Mouse (Mus musculus) forebrain, embryonic 15.5 days (tissue): ENCODE results near the gene Castor1. TPM values are rescaled to one million over a fixed set of nuclear protein-coding genes. Genes with fewer than 3 reads are reported as not detected.

Experiments
- ATAC-seq: fragments of 200-750 bp; cut with Nextera tagmentation; replicated peaks from 2 replicates; pipeline ENCODE4 v1.8.0; 2017; ENCODE audit warnings: mild to moderate bottlenecking, moderate TSS enrichment, moderate library complexity
- H3K27ac ChIP-seq: fragments of 300-500 bp; sonication (generic); replicated peaks from 2 replicates; pipeline ENCODE4 v1.5.1; 2015; ENCODE audit warnings: mild to moderate bottlenecking, inconsistent platforms
- H3K27me3 ChIP-seq: fragments of 300-500 bp; sonication (generic); 2 replicates; pipeline ENCODE4 v1.6.1; 2015; ENCODE audit warnings: inconsistent platforms
- H3K36me3 ChIP-seq: fragments of 300-500 bp; sonication (generic); 2 replicates; pipeline ENCODE4 v1.6.1; 2015; ENCODE audit warnings: mild to moderate bottlenecking, inconsistent platforms
- H3K4me1 ChIP-seq: fragments of 300-500 bp; sonication (generic); 2 replicates; pipeline ENCODE4 v1.6.1; 2015; ENCODE audit warnings: inconsistent platforms
- H3K4me2 ChIP-seq: fragments of 300-500 bp; sonication (generic); replicated peaks from 2 replicates; pipeline ENCODE4 v1.6.1; 2015; ENCODE audit warnings: mild to moderate bottlenecking, inconsistent platforms
- H3K4me3 ChIP-seq: fragments of 300-500 bp; sonication (generic); 2 replicates; pipeline ENCODE4 v1.5.1; 2015; ENCODE audit warnings: mild to moderate bottlenecking, inconsistent platforms
- H3K9ac ChIP-seq: fragments of 300-500 bp; sonication (generic); replicated peaks from 2 replicates; pipeline ENCODE4 v1.6.1; 2015; ENCODE audit warnings: mild to moderate bottlenecking, inconsistent platforms
- H3K9me3 ChIP-seq: fragments of 300-500 bp; sonication (generic); 2 replicates; pipeline ENCODE4 v1.6.1; 2016; ENCODE audit warnings: inconsistent platforms
- WGBS: fragments of 180-500 bp; shearing (Covaris S2); methylation state at CpG from one replicate; pipeline ENCODE4 v1.1.7; 2015; ENCODE audit warnings: mixed read lengths; 5-methylcytosine and 5-hydroxymethylcytosine counted together
- polyA plus RNA-seq: library from polyadenylated mRNA; unstranded; fragments of >200 nt; fragmentation: Nextera tagmentation; extraction: Ambion mirVana; gene quantifications from 2 replicates; pipeline ENCODE4 v1.2.1, GENCODE M21; 2015

Castor1 gene
- polyA plus RNA-seq, 1 experiment from 2014 or later: 1.5 TPM

GRCm38 (mm10) chr11:4224223-4224622 is 6.2 kb downstream of the Castor1 start:
- no peak overlapping the region for H3K4me3 ChIP-seq
- H3K27ac ChIP-seq: no peak overlapping the region
- H3K4me1 ChIP-seq: no peaks in the 10 kb centered on the region
- H3K9ac ChIP-seq: no peak overlapping the region
- no peak for ATAC-seq
- no peaks in the 10 kb centered on the region for H3K9me3 ChIP-seq
- H3K27me3 ChIP-seq: 0 out of 2 replicates have a peak, but pooled peaks cover 6% of the 10 kb centered on the region
- H3K36me3 ChIP-seq: no peaks in the 10 kb centered on the region
- no peak overlapping the region for H3K4me2 ChIP-seq
- 56% methylated on average over 2 of the region's 2 CpGs for WGBS

GRCm38 (mm10) chr11:4226569-4227325 is 8.7 kb downstream of the Castor1 start:
- no peaks in the 10 kb centered on the region for H3K9me3 ChIP-seq
- H3K9ac ChIP-seq: no peak overlapping the region
- H3K27me3 ChIP-seq: no peaks in the 10 kb centered on the region
- H3K4me3 ChIP-seq: no peak overlapping the region
- ATAC-seq: no peak
- 83% methylated on average over 5 of the region's 5 CpGs for WGBS
- no peaks in the 10 kb centered on the region for H3K4me1 ChIP-seq
- no peak overlapping the region for H3K27ac ChIP-seq
- H3K36me3 ChIP-seq: no peaks in the 10 kb centered on the region
- H3K4me2 ChIP-seq: no peak overlapping the region

GRCm38 (mm10) chr11:4228463-4228862 is 10.4 kb downstream of the Castor1 start:
- H3K27me3 ChIP-seq: no peaks in the 10 kb centered on the region
- 53% methylated on average over 8 of the region's 8 CpGs for WGBS
- no peak overlapping the region for H3K9ac ChIP-seq
- H3K36me3 ChIP-seq: no peaks in the 10 kb centered on the region
- no peak overlapping the region for H3K4me3 ChIP-seq
- no peak overlapping the region for H3K4me2 ChIP-seq
- H3K9me3 ChIP-seq: no peaks in the 10 kb centered on the region
- no peak overlapping the region for H3K27ac ChIP-seq
- H3K4me1 ChIP-seq: no peaks in the 10 kb centered on the region
- ATAC-seq: no peak

GRCm38 (mm10) chr11:4229841-4230240 is 11.8 kb downstream of the Castor1 start:
- no peaks in the 10 kb centered on the region for H3K4me1 ChIP-seq
- no peak for ATAC-seq
- no peak overlapping the region for H3K9ac ChIP-seq
- no peaks in the 10 kb centered on the region for H3K9me3 ChIP-seq
- no peak overlapping the region for H3K4me3 ChIP-seq
- H3K27ac ChIP-seq: no peak overlapping the region
- no peaks in the 10 kb centered on the region for H3K36me3 ChIP-seq
- H3K27me3 ChIP-seq: no peaks in the 10 kb centered on the region
- H3K4me2 ChIP-seq: no peak overlapping the region
- WGBS: 72% methylated on average over 4 of the region's 4 CpGs

- Histone ChIP-seq H3K9ac (no peak overlapping the region), H3K27me3 (no peaks in the 10 kb centered on the region), H3K9me3 (no peaks in the 10 kb centered on the region), H3K4me3 (no peak overlapping the region), H3K27ac (no peak overlapping the region), H3K36me3 (no peaks in the 10 kb centered on the region), H3K4me2 (no peak overlapping the region), H3K4me1 (no peaks in the 10 kb centered on the region)
- WGBS: 90% methylated on average over 2 of the region's 2 CpGs
- ATAC-seq: no peak
Measured at GRCm38 (mm10) chr11:4231435-4231834, 13.4 kb downstream of the Castor1 start.

- Histone ChIP-seq H3K4me1 (no peaks in the 10 kb centered on the region), H3K27me3 (no peaks in the 10 kb centered on the region), H3K9me3 (no peaks in the 10 kb centered on the region), H3K4me3 (no peak overlapping the region), H3K9ac (no peak overlapping the region), H3K27ac (no peak overlapping the region), H3K36me3 (no peaks in the 10 kb centered on the region), H3K4me2 (no peak overlapping the region)
- 85% methylated on average over 11 of the region's 12 CpGs for WGBS
- no peak for ATAC-seq
Measured at GRCm38 (mm10) chr11:4232644-4233043, 14.6 kb downstream of the Castor1 start.

- WGBS: 88% methylated on average over 6 of the region's 6 CpGs
- ATAC-seq: no peak
- H3K4me3 ChIP-seq: no peak overlapping the region
- H3K36me3 ChIP-seq: no peaks in the 10 kb centered on the region
- no peak overlapping the region for H3K4me2 ChIP-seq
- no peaks in the 10 kb centered on the region for H3K9me3 ChIP-seq
- H3K27ac ChIP-seq: no peak overlapping the region
- no peaks in the 10 kb centered on the region for H3K4me1 ChIP-seq
- H3K9ac ChIP-seq: no peak overlapping the region
- no peaks in the 10 kb centered on the region for H3K27me3 ChIP-seq
Measured at GRCm38 (mm10) chr11:4235052-4235655, 17.1 kb downstream of the Castor1 start.

- Histone ChIP-seq H3K9me3 (no peaks in the 10 kb centered on the region), H3K9ac (no peak within 1 kb of the TSS), H3K4me2 (no peak within 1 kb of the TSS), H3K4me3 (no peak within 1 kb of the TSS), H3K27ac (no peak within 1 kb of the TSS), H3K27me3 (no peaks in the 10 kb centered on the region), H3K36me3 (no peaks in the 10 kb centered on the region), H3K4me1 (no peaks in the 10 kb centered on the region)
- ATAC-seq: no peak
- 71% methylated on average over 16 of the region's 16 CpGs for WGBS
Measured at GRCm38 (mm10) chr11:4235665-4236545, 17.9 kb downstream of the Castor1 start, which contains the start of gene Osm. Gene Osm (plus strand): TSS chr11:4236420.

- H3K27me3 ChIP-seq: no peaks in the 10 kb centered on the region
- 89% methylated on average over 21 of the region's 21 CpGs for WGBS
- no peaks in the 10 kb centered on the region for H3K4me1 ChIP-seq
- H3K36me3 ChIP-seq: no peaks in the 10 kb centered on the region
- ATAC-seq: no peak
- H3K27ac ChIP-seq: no peak overlapping the region
- no peak overlapping the region for H3K4me2 ChIP-seq
- H3K9ac ChIP-seq: no peak overlapping the region
- no peaks in the 10 kb centered on the region for H3K9me3 ChIP-seq
- H3K4me3 ChIP-seq: no peak overlapping the region
Measured at GRCm38 (mm10) chr11:4236546-4237067, 18.6 kb downstream of the Castor1 start.

GRCm38 (mm10) chr11:4237389-4237912 is 19.4 kb downstream of the Castor1 start:
- Histone ChIP-seq H3K27me3 (no peaks in the 10 kb centered on the region), H3K27ac (no peak overlapping the region), H3K9ac (no peak overlapping the region), H3K4me3 (no peak overlapping the region), H3K4me2 (no peak overlapping the region), H3K4me1 (no peaks in the 10 kb centered on the region), H3K9me3 (no peaks in the 10 kb centered on the region), H3K36me3 (no peaks in the 10 kb centered on the region)
- WGBS: 85% methylated on average over 18 of the region's 18 CpGs
- ATAC-seq: no peak

- ATAC-seq: no peak
- Histone ChIP-seq H3K36me3 (no peaks in the 10 kb centered on the region), H3K4me1 (no peaks in the 10 kb centered on the region), H3K4me3 (no peak overlapping the region), H3K27me3 (no peaks in the 10 kb centered on the region), H3K27ac (no peak overlapping the region), H3K9me3 (no peaks in the 10 kb centered on the region), H3K4me2 (no peak overlapping the region), H3K9ac (no peak overlapping the region)
- WGBS: 90% methylated on average over 6 of the region's 6 CpGs
Measured at GRCm38 (mm10) chr11:4238167-4238566, 20.1 kb downstream of the Castor1 start.

- no peak overlapping the region for H3K27ac ChIP-seq
- 94% methylated on average over 23 of the region's 23 CpGs for WGBS
Measured at GRCm38 (mm10) chr11:4239691-4240090, 21.7 kb downstream of the Castor1 start.

More at GRCm38 (mm10) chr11:4239691-4240090, 21.7 kb downstream of the Castor1 start:
- H3K4me1 ChIP-seq: no peaks in the 10 kb centered on the region
- H3K9me3 ChIP-seq: no peaks in the 10 kb centered on the region
- no peaks in the 10 kb centered on the region for H3K27me3 ChIP-seq
- no peak overlapping the region for H3K4me2 ChIP-seq
- no peak for ATAC-seq
- no peak overlapping the region for H3K9ac ChIP-seq
- H3K4me3 ChIP-seq: no peak overlapping the region
- H3K36me3 ChIP-seq: no peaks in the 10 kb centered on the region
